In genomic region chr1:66407270-66407967, GRCm38 (mm10) we compare ENCODE assay signal across 9 mouse cellular contexts.
DNase-seq lines count a peak whose midpoint lies in the region; ATAC-seq lines count a peak whose summit lies in the region.
"Had no signal": no experiment of that assay in that cellular context is flagged by ENCODE, and none has a peak within 500 bp of the region (broad histone marks: within the 10 kb centered on the region; RNA-seq: fewer than 3 reads in every experiment).

No protein-coding gene starts in this region.

- no peak overlapping the region for H3K4me3 ChIP-seq in forebrain, embryonic 11.5 days (ENCODE audit: low read depth, low read length)
- H3K4me3 ChIP-seq in forebrain, embryonic 10.5 days: no peak overlapping the region
- H3K4me3 ChIP-seq in forebrain, embryonic 14.5 days (ENCODE audit: low read depth, low read length): no peak overlapping the region
- H3K4me3 ChIP-seq in midbrain, embryonic 16.5 days (ENCODE audit: low read depth, low read length): no peak overlapping the region
- H3K4me3 ChIP-seq: liver, embryonic 15.5 days had no signal

- peak; percentile 46; the same call in 1 of the 2 replicates for ATAC-seq in forebrain, embryonic 11.5 days (replicated peaks; ENCODE audit: low FRiP score)
- peak; percentile 60; the same call in 1 of the 2 replicates for ATAC-seq in forebrain, embryonic 14.5 days
- peak; percentile 74 for ATAC-seq in midbrain, embryonic 16.5 days

- H3K36me3 ChIP-seq in forebrain, embryonic 11.5 days (ENCODE audit: control insufficient read depth, insufficient read depth, low read length): peaks cover 2% of the 10 kb centered on the region; the same call in 1 of the 2 replicates
- peaks cover 23% of the 10 kb centered on the region for H3K36me3 ChIP-seq in forebrain, embryonic 10.5 days (replicated peaks)
- peaks cover 68% of the 10 kb centered on the region for H3K36me3 ChIP-seq in forebrain, embryonic 14.5 days (ENCODE audit: control insufficient read depth, insufficient read depth, low read length)
- peaks cover 30% of the 10 kb centered on the region for H3K36me3 ChIP-seq in midbrain, embryonic 16.5 days (ENCODE audit: control insufficient read depth, insufficient read depth, low read length)
- H3K36me3 ChIP-seq: liver, embryonic 15.5 days had no signal

- H3K9ac ChIP-seq in forebrain, embryonic 11.5 days (ENCODE audit: low read length): no peak overlapping the region
- H3K9ac ChIP-seq in forebrain, embryonic 14.5 days (ENCODE audit: low read length): no peak overlapping the region
- no peak overlapping the region for H3K9ac ChIP-seq in midbrain, embryonic 16.5 days (ENCODE audit: low read depth, low read length)
- H3K9ac ChIP-seq: liver, embryonic 15.5 days had no signal

- no peak overlapping the region for H3K27ac ChIP-seq in forebrain, embryonic 11.5 days (ENCODE audit: low read depth, low read length)
- H3K27ac ChIP-seq in forebrain, embryonic 10.5 days: no peak overlapping the region
- H3K27ac ChIP-seq in forebrain, embryonic 14.5 days (ENCODE audit: low read depth, low read length): no peak overlapping the region
- peak overlapping the region; percentile 37; the same call in 1 of the 2 replicates for H3K27ac ChIP-seq in midbrain, embryonic 16.5 days (ENCODE audit: low read length)
- H3K27ac ChIP-seq: liver, embryonic 15.5 days had no signal

- DNase-seq in forebrain, embryonic 11.5 days (ENCODE audit: low spot score): no peak
- DNase-seq in forebrain, embryonic 10.5 days (ENCODE audit: extremely low spot score, low spot score): no peak
- DNase-seq in cerebellum, adult 11-12 months: peak; percentile 40
- no peak for DNase-seq in forebrain, embryonic 14.5 days (ENCODE audit: low spot score)
- no peak for DNase-seq in adipocyte (ENCODE audit: low spot score)
- DNase-seq in layer of hippocampus, postnatal 36 days: no peak
- DNase-seq in lung, adult 18-20 months: no peak

- no peak overlapping the region for H3K4me2 ChIP-seq in forebrain, embryonic 11.5 days (ENCODE audit: low read depth, low read length, severe bottlenecking)
- H3K4me2 ChIP-seq in forebrain, embryonic 14.5 days (ENCODE audit: low read length): no peak overlapping the region
- H3K4me2 ChIP-seq in midbrain, embryonic 16.5 days (ENCODE audit: low read length): no peak overlapping the region
- H3K4me2 ChIP-seq: liver, embryonic 15.5 days had no signal

- H3K4me1 ChIP-seq in forebrain, embryonic 11.5 days (replicated peaks; ENCODE audit: control insufficient read depth, insufficient read depth, low read length): no peaks in the 10 kb centered on the region
- H3K4me1 ChIP-seq in forebrain, embryonic 10.5 days: no peaks in the 10 kb centered on the region; the same call in 1 of the 2 replicates
- H3K4me1 ChIP-seq in forebrain, embryonic 14.5 days (ENCODE audit: control insufficient read depth, insufficient read depth, low read length): no peaks in the 10 kb centered on the region
- 0 out of 2 replicates have a peak, but pooled peaks cover 2% of the 10 kb centered on the region for H3K4me1 ChIP-seq in midbrain, embryonic 16.5 days (ENCODE audit: control insufficient read depth, insufficient read depth, low read length)
- H3K4me1 ChIP-seq: liver, embryonic 15.5 days had no signal

- no peaks in the 10 kb centered on the region for H3K27me3 ChIP-seq in forebrain, embryonic 11.5 days (ENCODE audit: control insufficient read depth, insufficient read depth, low read length)
- H3K27me3 ChIP-seq in forebrain, embryonic 10.5 days (ENCODE audit: poor library complexity, severe bottlenecking): no peaks in the 10 kb centered on the region
- no peaks in the 10 kb centered on the region for H3K27me3 ChIP-seq in forebrain, embryonic 14.5 days (replicated peaks; ENCODE audit: control insufficient read depth, insufficient read depth, low read length)
- no peaks in the 10 kb centered on the region for H3K27me3 ChIP-seq in midbrain, embryonic 16.5 days (ENCODE audit: control insufficient read depth, insufficient read depth, low read depth, low read length)
- H3K27me3 ChIP-seq: liver, embryonic 15.5 days had no signal

- no peaks in the 10 kb centered on the region for H3K9me3 ChIP-seq in forebrain, embryonic 11.5 days (ENCODE audit: control insufficient read depth, low read length)
- H3K9me3 ChIP-seq in forebrain, embryonic 10.5 days: no peaks in the 10 kb centered on the region
- H3K9me3 ChIP-seq in forebrain, embryonic 14.5 days (replicated peaks; ENCODE audit: control insufficient read depth, low read length): no peaks in the 10 kb centered on the region
- no peaks in the 10 kb centered on the region for H3K9me3 ChIP-seq in midbrain, embryonic 16.5 days (replicated peaks; ENCODE audit: control insufficient read depth, low read length, poor library complexity, severe bottlenecking)
- H3K9me3 ChIP-seq: liver, embryonic 15.5 days had no signal

- 67% methylated on average over 13 of the region's 13 CpGs for WGBS in forebrain, embryonic 11.5 days
- 72% methylated on average over 13 of the region's 13 CpGs for WGBS in forebrain, embryonic 10.5 days
- 69% methylated on average over 13 of the region's 13 CpGs for WGBS in forebrain, embryonic 14.5 days
- 52% methylated on average over 13 of the region's 13 CpGs for WGBS in midbrain, embryonic 16.5 days
